Mouse (Mus musculus) cerebellum, postnatal 10 days (tissue): ENCODE data around the gene Fxr1.
"Not testable (repeated sequence)": the region's sequence is repeated elsewhere in the genome, so short reads cannot be mapped to it uniquely, and the experiment has no call there.

Experiments
- DNase-seq, 2 experiments: peaks; one replicate each; pipeline ENCODE4 v3.0.0; 2021; ENCODE audit warnings: mixed read lengths in 2 of 2

Gene Fxr1

GRCm38 (mm10) chr3:34068943-34069342 lies 49.2 kb downstream of the Fxr1 start:
- DNase-seq, result not testable (repeated sequence)

GRCm38 (mm10) chr3:34072726-34073125 lies 53.0 kb downstream of the Fxr1 start:
- no peak for DNase-seq

GRCm38 (mm10) chr3:34076058-34076759 lies 56.5 kb downstream of the Fxr1 start:
- no peak for DNase-seq

- DNase-seq, result peak; percentile 93 to 96
Observed at GRCm38 (mm10) chr3:34080900-34081662, 61.3 kb downstream of the Fxr1 start, which contains the start of gene Dnajc19. Gene Dnajc19, minus strand, starts transcription at chr3:34081321.

GRCm38 (mm10) chr3:34081929-34082328 lies 62.2 kb downstream of the Fxr1 start:
- no peak for DNase-seq

- no peak for DNase-seq
Observed at GRCm38 (mm10) chr3:34083655-34084054, 63.9 kb downstream of the Fxr1 start.

- DNase-seq, result no peak
Observed at GRCm38 (mm10) chr3:34102891-34103290, 83.1 kb downstream of the Fxr1 start.

- peak in 1 of 2 experiments; percentile 15 for DNase-seq
Observed at GRCm38 (mm10) chr3:34103902-34104672, 84.3 kb downstream of the Fxr1 start.

- DNase-seq, result no peak
Observed at GRCm38 (mm10) chr3:34106421-34106820, 86.7 kb downstream of the Fxr1 start.

GRCm38 (mm10) chr3:34107631-34108030 lies 87.9 kb downstream of the Fxr1 start:
- no peak for DNase-seq

- DNase-seq, result no peak
Observed at GRCm38 (mm10) chr3:34111941-34112685, 92.4 kb downstream of the Fxr1 start.

- no peak for DNase-seq
Observed at GRCm38 (mm10) chr3:34115806-34116205, 96.1 kb downstream of the Fxr1 start.

GRCm38 (mm10) chr3:34119869-34120268 lies 100.1 kb downstream of the Fxr1 start:
- no peak for DNase-seq
